Comparison of ENCODE assay signal across 8 mouse cellular contexts in the genomic region with DNA sequence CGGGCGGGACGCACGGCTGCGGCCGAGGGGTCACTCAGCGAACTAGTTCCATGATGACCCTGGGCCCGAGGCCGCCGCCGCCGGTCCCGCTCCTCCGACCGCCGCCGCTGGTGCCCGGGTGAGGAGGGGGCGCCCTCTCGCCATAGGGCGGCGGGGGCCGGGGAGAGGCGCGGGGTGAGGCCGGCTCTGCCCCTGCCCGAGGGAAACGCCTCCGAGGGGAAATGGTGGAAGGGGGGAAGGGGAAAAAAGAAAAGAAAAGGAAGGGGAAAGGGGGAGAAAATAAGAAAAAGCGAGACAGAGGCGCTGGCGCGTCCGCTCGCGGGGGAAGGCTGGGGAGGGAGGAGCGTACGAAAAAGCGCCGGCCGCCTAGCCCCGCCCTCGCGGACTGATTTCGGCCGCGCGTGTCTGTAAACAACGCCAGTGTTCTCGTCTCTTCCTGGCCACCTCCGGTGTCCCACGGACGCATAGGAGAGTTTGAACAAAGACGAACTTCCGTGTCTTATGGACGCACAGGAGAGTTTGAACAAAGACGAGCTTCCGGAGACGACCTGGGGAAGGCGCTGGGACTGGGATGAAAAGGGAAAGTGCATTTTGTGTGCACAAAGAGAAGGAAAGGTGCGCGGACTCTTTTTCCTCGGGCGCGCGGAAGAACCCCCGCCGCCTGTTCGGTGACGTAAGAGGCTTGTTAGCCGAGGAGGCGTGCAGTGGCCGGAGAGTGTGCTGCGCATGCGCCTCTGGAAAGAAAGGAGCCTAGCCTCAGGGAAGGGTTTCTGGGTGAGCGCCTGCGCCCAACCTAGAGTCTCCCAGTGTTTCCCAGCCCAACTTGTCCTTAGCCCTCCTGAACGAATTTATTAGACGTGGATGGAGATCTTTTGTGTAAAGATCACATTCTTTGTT. TPM values are rescaled to one million over a fixed set of nuclear protein-coding genes. Genes with fewer than 3 reads are reported as not detected.
DNase-seq lines count a peak whose midpoint lies in the region; ATAC-seq lines count a peak whose summit lies in the region.

TSS of gene Ccni (minus strand) at position 387 of the 897 bp plus-strand sequence.
TSS of gene 2010109A12Rik (plus strand) at position 410 of the 897 bp plus-strand sequence.

- no peaks in the 10 kb centered on the region for H3K9me3 ChIP-seq in hindbrain, embryonic 12.5 days (replicated peaks)

- H3K4me2 ChIP-seq in hindbrain, embryonic 12.5 days (replicated peaks), result peak within 1 kb of the TSS; percentile 81

- peak; percentile 96 for ATAC-seq in hindbrain, embryonic 12.5 days (ENCODE audit: low FRiP score)

- peak within 1 kb of the TSS; percentile 96 for H3K27ac ChIP-seq in hindbrain, embryonic 12.5 days

- H3K9ac ChIP-seq in hindbrain, embryonic 12.5 days, result peak within 1 kb of the TSS; percentile 97

- WGBS in hindbrain, embryonic 12.5 days, result under 1% methylated on average over 79 of the region's 79 CpGs

- peak; percentile 98 for DNase-seq in Muller cell, postnatal 12 days (ENCODE audit: inconsistent ontology term)
- DNase-seq in cerebellum, adult 9-11 months, result peak; percentile 96
- peak; percentile 86 to 96 for DNase-seq in frontal cortex, adult 2 months (ENCODE audit: extremely low spot score in 1 of 2, low spot score in 1 of 2)
- peak; percentile 95 to 98 for DNase-seq in layer of hippocampus, postnatal 14 days (ENCODE audit: low spot score in 2 of 2)
- DNase-seq in lung, postnatal 14 days, result peak; percentile 96
- DNase-seq in retina, adult 2 months (ENCODE audit: low read depth, low spot score), result peak; percentile 93
- peak; percentile 95 for DNase-seq in thymus, postnatal 36 days

- H3K27me3 ChIP-seq in hindbrain, embryonic 12.5 days, result no peaks in the 10 kb centered on the region

- peaks cover 16% of the 10 kb centered on the region for H3K4me1 ChIP-seq in hindbrain, embryonic 12.5 days

- peaks cover 4% of the 10 kb centered on the region for H3K36me3 ChIP-seq in hindbrain, embryonic 12.5 days

- peak within 1 kb of the TSS; percentile 88 for H3K4me3 ChIP-seq in hindbrain, embryonic 12.5 days

RNA-seq across cellular contexts. Expression of gene Ccni, which starts in this region (rescaled TPM):
- polyA plus RNA-seq in frontal cortex, adult 2 months (2012; rRNA removed), result 178 and 179 TPM in 2 replicates
- polyA plus RNA-seq in hindbrain, embryonic 12.5 days (2016; fragmentation: Nextera tagmentation; extraction: Ambion mirVana), result 161 and 170 TPM in 2 replicates
- total RNA-seq in layer of hippocampus, postnatal 14 days (2021), result 100 to 1,000 TPM; 327 to 330 TPM

RNA-seq across cellular contexts. Expression of gene 2010109A12Rik, which starts in this region (rescaled TPM):
- 0.63 and 0.64 TPM in 2 replicates for polyA plus RNA-seq in frontal cortex, adult 2 months (2012; rRNA removed)
- polyA plus RNA-seq in hindbrain, embryonic 12.5 days (2016; fragmentation: Nextera tagmentation; extraction: Ambion mirVana), result 1.5 and 2.9 TPM in 2 replicates
- total RNA-seq in layer of hippocampus, postnatal 14 days (2021), result 1 to 10 TPM in 1 of 2 experiments, under 1 TPM in 1; 0.45 to 2.1 TPM

Comparison
In these comparisons a context has a peak if more than half of its experiments do, and no peak if none do; other contexts are left out.
1. Peak in every context shown above with its lines: DNase-seq, ATAC-seq, H3K4me3 ChIP-seq and H3K27ac ChIP-seq.